Mouse (Mus musculus): ENCODE results near the gene St6galnac6.

The St6galnac6 gene

GRCm38 (mm10) chr2:32585149-32585714, 14.3 kb upstream of the St6galnac6 start:
- DNase-seq (ENCODE audit: low spot score), result no peak

- DNase-seq (ENCODE audit: low spot score), result peak; percentile 86
Measured at GRCm38 (mm10) chr2:32586871-32587351, 12.6 kb upstream of the St6galnac6 start, which contains the start of gene St6galnac4. Gene St6galnac4 (plus strand): TSS chr2:32587095.

GRCm38 (mm10) chr2:32587731-32588321, 11.7 kb upstream of the St6galnac6 start:
- no peak for DNase-seq (ENCODE audit: low spot score)

GRCm38 (mm10) chr2:32589213-32589795, 10.2 kb upstream of the St6galnac6 start:
- no peak for DNase-seq (ENCODE audit: low spot score)

GRCm38 (mm10) chr2:32590224-32590623, 9.3 kb upstream of the St6galnac6 start:
- DNase-seq (ENCODE audit: low spot score), result no peak

GRCm38 (mm10) chr2:32591249-32591648, 8.3 kb upstream of the St6galnac6 start:
- DNase-seq (ENCODE audit: low spot score), result no peak

GRCm38 (mm10) chr2:32596725-32597124, 2.8 kb upstream of the St6galnac6 start:
- peak; percentile 71 for DNase-seq (ENCODE audit: low spot score)

- DNase-seq (ENCODE audit: low spot score), result no peak
Measured at GRCm38 (mm10) chr2:32597248-32597647, 2.3 kb upstream of the St6galnac6 start.

GRCm38 (mm10) chr2:32597699-32598098, 1.8 kb upstream of the St6galnac6 start:
- no peak for DNase-seq (ENCODE audit: low spot score)

GRCm38 (mm10) chr2:32598506-32598905, 1.0 kb upstream of the St6galnac6 start:
- no peak for DNase-seq (ENCODE audit: low spot score)

GRCm38 (mm10) chr2:32601417-32602065, 2.0 kb downstream of the St6galnac6 start:
- DNase-seq (ENCODE audit: low spot score), result no peak

GRCm38 (mm10) chr2:32602600-32603054, 3.1 kb downstream of the St6galnac6 start:
- DNase-seq (ENCODE audit: low spot score), result peak; percentile 61

GRCm38 (mm10) chr2:32604631-32605030, 5.1 kb downstream of the St6galnac6 start:
- DNase-seq (ENCODE audit: low spot score), result no peak

- peak; percentile 73 for DNase-seq (ENCODE audit: low spot score)
Measured at GRCm38 (mm10) chr2:32606161-32607142, 6.9 kb downstream of the St6galnac6 start.

GRCm38 (mm10) chr2:32607262-32607947, 7.9 kb downstream of the St6galnac6 start:
- no peak for DNase-seq (ENCODE audit: low spot score)

GRCm38 (mm10) chr2:32608141-32608777, 8.8 kb downstream of the St6galnac6 start:
- peak; percentile 80 for DNase-seq (ENCODE audit: low spot score)

GRCm38 (mm10) chr2:32608778-32609435, 9.4 kb downstream of the St6galnac6 start:
- DNase-seq (ENCODE audit: low spot score), result no peak

GRCm38 (mm10) chr2:32610610-32611229, 11.2 kb downstream of the St6galnac6 start:
- no peak for DNase-seq (ENCODE audit: low spot score)

- DNase-seq (ENCODE audit: low spot score), result no peak
Measured at GRCm38 (mm10) chr2:32612274-32612673, 12.8 kb downstream of the St6galnac6 start.
